Mouse (Mus musculus) gastrocnemius, postnatal 10 days (tissue): ENCODE data around the gene Ms4a4d. TPM values are rescaled to one million over a fixed set of nuclear protein-coding genes. Genes with fewer than 3 reads are reported as not detected.

Experiments
- DNase-seq: peaks from one replicate; pipeline ENCODE4 v3.0.0; 2021; ENCODE audit warnings: mixed read lengths
- total RNA-seq, 2 experiments: library from RNA; stranded (reverse); gene quantifications; 2 replicates each; pipeline ENCODE4 v1.2.3; 2021

Gene Ms4a4d
- total RNA-seq, 2 experiments from 2014 or later: 2.7 to 2.8 TPM

DNA sequence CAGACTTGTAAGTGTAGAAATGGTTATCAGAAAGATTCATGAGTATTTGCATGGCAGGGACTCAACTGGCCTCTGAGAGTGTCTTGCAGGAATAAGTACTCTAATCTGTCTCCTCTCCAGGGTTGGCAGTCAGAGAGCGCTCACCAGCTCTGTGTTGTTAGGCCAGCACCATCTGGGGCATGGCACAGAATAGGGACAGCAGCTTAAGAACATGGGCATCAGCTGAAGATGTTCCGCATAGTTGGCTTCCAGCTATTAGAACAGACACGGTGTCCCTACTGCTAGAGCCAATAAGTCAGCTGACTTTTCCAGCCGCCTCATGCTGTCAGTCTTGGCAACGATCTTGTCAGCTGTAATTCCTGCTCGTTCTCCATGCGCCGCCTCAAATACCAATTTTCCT, 38.4 kb downstream of the Ms4a4d start:
- DNase-seq: no peak

DNA sequence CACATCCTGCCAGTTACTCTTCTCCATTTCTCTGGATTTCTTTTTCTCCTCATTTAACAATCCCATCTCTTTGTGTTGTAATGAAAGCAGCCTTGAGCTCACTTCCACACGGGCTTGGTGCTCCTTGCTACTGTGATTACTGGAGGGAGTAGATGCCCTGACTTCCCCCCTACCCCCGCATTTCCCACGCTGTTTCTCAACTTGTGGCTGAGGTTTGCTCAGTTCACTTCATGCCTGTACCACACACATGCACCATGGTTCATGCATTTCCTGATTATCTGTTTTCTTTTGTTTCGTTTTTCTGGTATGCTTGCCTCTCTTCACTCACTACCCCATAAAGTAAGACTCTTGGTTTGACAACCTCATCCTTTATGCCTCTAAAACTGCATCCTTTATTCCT, 52.6 kb downstream of the Ms4a4d start:
- no peak for DNase-seq

GRCm38 (mm10) chr19:11589891-11590449, 53.4 kb downstream of the Ms4a4d start:
- DNase-seq: no peak

DNA sequence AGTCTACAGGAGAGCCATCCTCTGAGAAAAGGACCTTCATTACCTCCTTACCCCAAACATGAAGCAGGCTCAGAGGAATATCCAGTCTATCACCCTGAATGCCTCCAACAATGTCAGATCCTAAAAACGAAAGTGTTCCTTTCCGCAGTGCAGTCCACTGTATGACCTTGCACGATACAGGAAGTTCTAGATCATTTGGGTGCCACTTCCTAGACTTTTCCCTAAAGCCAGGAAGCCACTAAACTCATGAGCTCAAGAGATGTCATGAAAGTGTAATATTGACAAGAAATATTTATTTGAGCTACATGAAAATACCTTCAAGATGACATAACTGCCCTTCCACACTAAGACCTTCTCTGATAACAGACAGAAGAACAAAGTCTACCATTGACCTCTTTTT, 64.7 kb downstream of the Ms4a4d start:
- DNase-seq: no peak

DNA sequence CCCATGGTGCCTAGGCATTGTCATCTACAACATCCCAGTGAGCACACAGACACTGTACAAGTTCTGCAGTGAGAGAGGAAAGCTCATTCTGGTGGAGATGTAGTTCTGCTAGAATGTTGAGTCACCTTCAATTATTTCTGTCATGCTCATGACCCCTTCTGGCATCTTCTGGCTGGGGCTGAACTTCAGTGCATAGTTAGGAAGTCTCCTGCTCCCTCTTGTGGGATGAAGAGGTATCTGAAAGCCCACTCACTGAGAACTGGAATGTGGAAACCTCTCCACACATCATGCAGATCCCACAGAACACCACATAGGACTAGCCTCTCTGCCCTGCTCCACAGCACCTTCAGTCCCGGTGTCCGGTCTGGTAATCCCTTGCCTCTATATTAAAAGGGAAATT, 65.4 kb downstream of the Ms4a4d start:
- no peak for DNase-seq

DNA sequence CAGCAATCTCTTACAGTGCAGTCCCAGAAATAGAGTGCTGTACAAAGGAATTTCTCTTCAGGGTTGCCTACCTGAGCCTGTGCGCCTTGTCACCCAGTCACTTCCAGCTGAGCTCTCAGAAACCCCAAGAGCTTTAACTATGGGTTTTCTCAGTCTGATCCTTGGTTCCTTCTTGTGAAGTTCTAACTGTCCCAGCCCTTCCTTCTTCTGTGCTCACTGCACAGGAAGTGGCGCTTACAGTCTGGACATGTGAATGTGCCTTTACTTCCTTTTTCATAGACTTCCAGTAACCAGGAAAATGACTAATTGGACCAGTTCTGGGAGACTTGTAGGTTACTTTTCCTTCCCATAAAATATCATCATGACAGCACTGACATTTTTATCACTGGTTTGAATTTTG, 68.0 kb downstream of the Ms4a4d start, which contains the start of gene Ms4a6d:
Ms4a6d (minus strand) TSS at position 247 of the 400 bp plus-strand sequence.
- no peak for DNase-seq

Other genes with a start within 250 kb of the Ms4a4d start
- under 1 TPM; 0.12 to 0.25 TPM for gene Ms4a14, start 222.3 kb upstream of the Ms4a4d start, total RNA-seq
- 1 to 10 TPM; 1.3 to 1.8 TPM for gene Ms4a7, start 200.7 kb upstream of the Ms4a4d start, total RNA-seq
- 1 to 10 TPM; 4.0 to 6.0 TPM for gene Ms4a4a, start 161.3 kb upstream of the Ms4a4d start, total RNA-seq
- gene Ms4a4c, start 132.0 kb upstream of the Ms4a4d start, total RNA-seq: not detected
- gene Ms4a4b, start 93.2 kb upstream of the Ms4a4d start, total RNA-seq: not detected
- 1 to 10 TPM; 4.2 to 5.0 TPM for gene Ms4a6c, start 67.4 kb upstream of the Ms4a4d start, total RNA-seq
- under 1 TPM in 1 of 2 experiments, not detected in 1; 0.19 TPM for gene Gm8369, start 50.9 kb upstream of the Ms4a4d start, total RNA-seq
- gene Ms4a6b, start 20.3 kb upstream of the Ms4a4d start, total RNA-seq: 1 to 10 TPM; 1.8 to 4.2 TPM
- gene Ms4a6d, start 68.0 kb downstream of the Ms4a4d start, total RNA-seq: 1 to 10 TPM; 2.2 to 2.7 TPM
- gene Ms4a2, start 86.9 kb downstream of the Ms4a4d start, total RNA-seq: under 1 TPM; 0.12 to 0.29 TPM
- gene Ms4a3, start 104.0 kb downstream of the Ms4a4d start, total RNA-seq: under 1 TPM in 1 of 2 experiments, not detected in 1; 0.27 TPM
- gene Oosp2, start 123.8 kb downstream of the Ms4a4d start, total RNA-seq: not detected
- not detected for gene Oosp1, start 154.3 kb downstream of the Ms4a4d start, total RNA-seq
- not detected for gene Oosp3, start 160.3 kb downstream of the Ms4a4d start, total RNA-seq
- not detected for gene Gif, start 210.8 kb downstream of the Ms4a4d start, total RNA-seq
- 10 to 100 TPM; 37.4 to 46.0 TPM for gene Mrpl16, start 233.6 kb downstream of the Ms4a4d start, total RNA-seq